Mouse (Mus musculus): ENCODE measurements at regions not wholly inside any gene's neighbourhood (a gene's known extent, or its start where the extent isn't known, plus 50 kb on each side); places are given as distances from the start of the nearest gene placed in this dataset.

GRCm38 (mm10) chr15:62698559-62698958 lies 1146.4 kb downstream of the Gsdmc2 start:
- Histone ChIP-seq H3K27ac (ENCODE audit: insufficient read depth, low read depth, low read length) (no peak overlapping the region), H3K4me3 (ENCODE audit: low read depth, low read length) (no peak overlapping the region), H3K36me3 (ENCODE audit: control insufficient read depth, insufficient read depth, low read length) (no peaks in the 10 kb centered on the region), H3K4me1 (ENCODE audit: control insufficient read depth, insufficient read depth, insufficient read length, low read length) (no peaks in the 10 kb centered on the region), H3K27me3 (ENCODE audit: control insufficient read depth, insufficient read depth, low read length) (no peaks in the 10 kb centered on the region)
- 61% methylated on average over 1 of the region's 1 CpGs for WGBS
- TF ChIP-seq POLR2A (IDR thresholded peaks at IDR 0.05; ENCODE audit: low read depth, low read length) (no peak), CTCF (IDR thresholded peaks at IDR 0.05; ENCODE audit: extremely low read depth, insufficient read length, insufficient replicate concordance, low read depth, low read length) (no peak)

GRCm38 (mm10) chr15:62694734-62695133 lies 1150.2 kb downstream of the Gsdmc2 start:
- no peak overlapping the region for H3K27ac ChIP-seq (ENCODE audit: insufficient read depth, low read depth, low read length)
- no peaks in the 10 kb centered on the region for H3K4me1 ChIP-seq (ENCODE audit: control insufficient read depth, insufficient read depth, insufficient read length, low read length)
- no peaks in the 10 kb centered on the region for H3K36me3 ChIP-seq (ENCODE audit: control insufficient read depth, insufficient read depth, low read length)
- TF ChIP-seq CTCF (IDR thresholded peaks at IDR 0.05; ENCODE audit: extremely low read depth, insufficient read length, insufficient replicate concordance, low read depth, low read length) (no peak), POLR2A (IDR thresholded peaks at IDR 0.05; ENCODE audit: low read depth, low read length) (no peak)
- no peak overlapping the region for H3K4me3 ChIP-seq (ENCODE audit: low read depth, low read length)
- no peaks in the 10 kb centered on the region for H3K27me3 ChIP-seq (ENCODE audit: control insufficient read depth, insufficient read depth, low read length)
- WGBS = 68% methylated on average over 3 of the region's 3 CpGs

- WGBS = 98% methylated on average over 9 of the region's 10 CpGs
- no peak overlapping the region for H3K4me3 ChIP-seq (ENCODE audit: low read depth, low read length)
- TF ChIP-seq POLR2A (IDR thresholded peaks at IDR 0.05; ENCODE audit: low read depth, low read length) (no peak), CTCF (IDR thresholded peaks at IDR 0.05; ENCODE audit: extremely low read depth, insufficient read length, insufficient replicate concordance, low read depth, low read length) (no peak)
These were observed 1151.3 kb downstream of the Gsdmc2 start for GRCm38 (mm10) chr15:62693671-62694070.

GRCm38 (mm10) chr15:62673410-62673809 lies 1171.6 kb downstream of the Gsdmc2 start:
- no peaks in the 10 kb centered on the region for H3K4me1 ChIP-seq (ENCODE audit: control insufficient read depth, insufficient read depth, insufficient read length, low read length)
- H3K27ac ChIP-seq (ENCODE audit: insufficient read depth, low read depth, low read length) = no peak overlapping the region
- 74% methylated on average over 4 of the region's 4 CpGs for WGBS
- no peak overlapping the region for H3K4me3 ChIP-seq (ENCODE audit: low read depth, low read length)
- no peak for TF ChIP-seq CTCF (IDR thresholded peaks at IDR 0.05; ENCODE audit: extremely low read depth, insufficient read length, insufficient replicate concordance, low read depth, low read length)
- TF ChIP-seq POLR2A (IDR thresholded peaks at IDR 0.05; ENCODE audit: low read depth, low read length) = no peak
- no peaks in the 10 kb centered on the region for H3K27me3 ChIP-seq (ENCODE audit: control insufficient read depth, insufficient read depth, low read length)
- no peaks in the 10 kb centered on the region for H3K36me3 ChIP-seq (ENCODE audit: control insufficient read depth, insufficient read depth, low read length)

More at GRCm38 (mm10) chr15:62693671-62694070, 1151.3 kb downstream of the Gsdmc2 start:
- Histone ChIP-seq H3K36me3 (ENCODE audit: control insufficient read depth, insufficient read depth, low read length) (no peaks in the 10 kb centered on the region), H3K4me1 (ENCODE audit: control insufficient read depth, insufficient read depth, insufficient read length, low read length) (no peaks in the 10 kb centered on the region), H3K27me3 (ENCODE audit: control insufficient read depth, insufficient read depth, low read length) (no peaks in the 10 kb centered on the region), H3K27ac (ENCODE audit: insufficient read depth, low read depth, low read length) (no peak overlapping the region)

DNA sequence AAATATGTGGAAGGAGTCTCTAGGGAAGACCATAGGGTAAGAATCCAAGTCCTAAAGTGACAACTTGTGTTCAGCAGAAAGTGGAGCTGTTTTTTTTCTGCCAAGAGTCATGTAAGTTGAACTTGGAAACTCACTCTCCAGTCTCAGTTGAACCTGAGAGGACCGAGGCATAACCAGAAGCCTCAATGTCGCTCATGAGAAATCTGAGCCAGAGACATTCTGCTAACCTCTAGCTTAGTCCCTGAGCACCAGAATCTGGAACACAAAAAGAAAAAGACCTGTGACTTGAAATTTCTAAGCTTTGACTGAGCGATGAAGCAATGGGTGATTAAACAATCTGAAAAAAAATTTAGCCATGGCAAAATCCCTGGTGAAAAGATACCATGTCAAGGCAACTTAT lies 1175.0 kb downstream of the Gsdmc2 start:
- H3K4me1 ChIP-seq (ENCODE audit: control insufficient read depth, insufficient read depth, insufficient read length, low read length) = no peaks in the 10 kb centered on the region
- no peak overlapping the region for H3K27ac ChIP-seq (ENCODE audit: insufficient read depth, low read depth, low read length)
- no peak overlapping the region for H3K4me3 ChIP-seq (ENCODE audit: low read depth, low read length)
- 94% methylated on average over 3 of the region's 3 CpGs for WGBS
- H3K27me3 ChIP-seq (ENCODE audit: control insufficient read depth, insufficient read depth, low read length) = no peaks in the 10 kb centered on the region
- TF ChIP-seq POLR2A (IDR thresholded peaks at IDR 0.05; ENCODE audit: low read depth, low read length) (no peak), CTCF (IDR thresholded peaks at IDR 0.05; ENCODE audit: extremely low read depth, insufficient read length, insufficient replicate concordance, low read depth, low read length) (no peak)
- no peaks in the 10 kb centered on the region for H3K36me3 ChIP-seq (ENCODE audit: control insufficient read depth, insufficient read depth, low read length)

DNA sequence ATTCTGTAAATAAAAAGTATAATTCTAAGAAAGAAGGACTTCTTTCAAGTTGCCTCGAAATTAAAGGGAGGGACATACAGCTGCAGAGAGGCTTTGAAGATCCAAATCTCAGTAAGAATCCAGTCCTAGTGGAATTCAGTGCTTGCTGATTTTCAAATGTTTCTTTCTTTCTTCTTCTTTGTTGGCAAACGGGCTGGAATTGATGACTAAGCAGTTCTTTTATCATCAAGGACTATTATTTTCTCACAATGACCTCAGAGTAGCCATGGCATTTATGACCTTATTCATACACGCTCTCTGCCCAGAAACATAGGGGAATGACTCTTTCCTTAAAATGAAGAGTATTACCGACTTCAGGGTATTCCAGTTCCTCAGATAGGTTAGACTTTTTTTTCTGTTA lies 1185.9 kb downstream of the Gsdmc2 start:
- no peak overlapping the region for H3K27ac ChIP-seq (ENCODE audit: insufficient read depth, low read depth, low read length)
- TF ChIP-seq CTCF (IDR thresholded peaks at IDR 0.05; ENCODE audit: extremely low read depth, insufficient read length, insufficient replicate concordance, low read depth, low read length) = no peak
- TF ChIP-seq POLR2A (IDR thresholded peaks at IDR 0.05; ENCODE audit: low read depth, low read length) = no peak
- H3K4me3 ChIP-seq (ENCODE audit: low read depth, low read length) = no peak overlapping the region
- 62% methylated on average over 4 of the region's 4 CpGs for WGBS
- no peaks in the 10 kb centered on the region for H3K36me3 ChIP-seq (ENCODE audit: control insufficient read depth, insufficient read depth, low read length)
- no peaks in the 10 kb centered on the region for H3K27me3 ChIP-seq (ENCODE audit: control insufficient read depth, insufficient read depth, low read length)
- no peaks in the 10 kb centered on the region for H3K4me1 ChIP-seq (ENCODE audit: control insufficient read depth, insufficient read depth, insufficient read length, low read length)

GRCm38 (mm10) chr15:62658695-62659094 lies 1186.3 kb downstream of the Gsdmc2 start:
- Histone ChIP-seq H3K27ac (ENCODE audit: insufficient read depth, low read depth, low read length) (no peak overlapping the region), H3K4me1 (ENCODE audit: control insufficient read depth, insufficient read depth, insufficient read length, low read length) (no peaks in the 10 kb centered on the region), H3K36me3 (ENCODE audit: control insufficient read depth, insufficient read depth, low read length) (no peaks in the 10 kb centered on the region), H3K27me3 (ENCODE audit: control insufficient read depth, insufficient read depth, low read length) (no peaks in the 10 kb centered on the region), H3K4me3 (ENCODE audit: low read depth, low read length) (no peak overlapping the region)
- TF ChIP-seq CTCF (IDR thresholded peaks at IDR 0.05; ENCODE audit: extremely low read depth, insufficient read length, insufficient replicate concordance, low read depth, low read length) (no peak), POLR2A (IDR thresholded peaks at IDR 0.05; ENCODE audit: low read depth, low read length) (no peak)
- WGBS = 81% methylated on average over 1 of the region's 1 CpGs

All from small intestine, adult 2 months (tissue).